Mouse (Mus musculus): ENCODE measurements at regions not wholly inside any gene's neighbourhood (a gene's known extent, or its start where the extent isn't known, plus 50 kb on each side); places are given as distances from the start of the nearest gene placed in this dataset.

DNA sequence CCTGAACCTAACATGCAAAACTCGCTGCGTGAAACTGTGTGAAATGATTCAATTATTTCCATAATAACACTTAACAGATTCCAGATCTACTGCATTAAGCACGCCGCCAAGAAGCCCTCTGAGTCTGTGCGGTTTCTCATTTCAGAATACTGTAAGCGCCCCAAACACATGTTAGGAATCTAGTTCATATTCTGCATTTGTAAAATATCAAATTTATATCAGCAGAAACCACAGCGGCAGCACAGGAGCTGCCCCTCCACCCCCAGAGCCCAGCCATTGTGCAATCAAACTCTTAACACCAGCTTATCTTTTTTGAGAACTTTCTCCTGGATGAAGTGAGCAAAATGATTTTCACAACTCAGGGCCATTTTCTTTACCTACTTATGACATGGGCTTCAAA, 715.4 kb downstream of the Kcnj2 start:
- no peak for TF ChIP-seq CTCF (IDR thresholded peaks at IDR 0.05; ENCODE audit: low read depth)
- TF ChIP-seq EP300 (optimal IDR thresholded peaks at IDR 0.05) = no peak
